Mouse (Mus musculus): ENCODE results near the gene Hdac4.
A peak's percentile ranks its signal among the peaks of the same experiment; 100 is the strongest.

Hdac4 gene

DNA sequence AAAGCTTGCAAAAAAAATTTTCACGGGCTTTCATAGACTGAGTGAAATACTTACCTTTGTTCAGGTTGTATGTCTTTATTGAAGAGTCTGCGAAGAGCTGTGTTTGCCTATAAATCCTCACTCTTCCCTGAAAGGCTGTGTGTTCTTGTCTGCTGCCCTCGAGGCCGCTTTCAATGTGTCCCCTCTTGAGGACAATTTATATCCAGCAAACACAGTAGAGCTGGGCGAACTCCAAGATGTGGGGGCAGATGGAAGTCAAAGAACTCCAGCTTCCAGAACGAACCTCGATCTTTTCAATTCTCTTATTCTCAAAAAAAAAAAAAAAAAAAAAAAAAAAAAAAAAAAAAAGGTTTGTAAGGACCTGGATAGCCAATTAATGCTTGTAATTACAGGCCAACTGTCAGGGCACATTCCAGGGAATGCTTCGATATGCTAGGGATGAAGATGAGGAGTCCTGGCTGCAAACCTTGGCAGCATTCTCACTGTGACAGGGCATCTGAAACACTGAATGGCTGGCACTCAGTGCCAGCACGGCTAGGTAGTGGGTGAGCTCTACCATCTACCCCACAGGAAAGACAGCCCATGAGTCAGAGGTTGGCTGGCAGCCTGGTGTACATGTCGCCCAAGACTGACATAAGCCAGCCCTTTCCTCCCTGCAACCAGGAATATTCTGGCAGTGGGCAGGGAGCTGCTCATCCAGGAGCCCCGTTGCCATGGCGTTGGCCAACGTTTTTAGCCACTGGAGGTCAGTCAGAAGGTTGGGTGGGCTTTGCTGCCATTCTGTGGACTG, at the start of gene Hdac4:
TSS of gene Hdac4 (minus strand) at position 340 of the 790 bp plus-strand sequence.
- peak; percentile 74 for DNase-seq (ENCODE audit: low read depth)

DNA sequence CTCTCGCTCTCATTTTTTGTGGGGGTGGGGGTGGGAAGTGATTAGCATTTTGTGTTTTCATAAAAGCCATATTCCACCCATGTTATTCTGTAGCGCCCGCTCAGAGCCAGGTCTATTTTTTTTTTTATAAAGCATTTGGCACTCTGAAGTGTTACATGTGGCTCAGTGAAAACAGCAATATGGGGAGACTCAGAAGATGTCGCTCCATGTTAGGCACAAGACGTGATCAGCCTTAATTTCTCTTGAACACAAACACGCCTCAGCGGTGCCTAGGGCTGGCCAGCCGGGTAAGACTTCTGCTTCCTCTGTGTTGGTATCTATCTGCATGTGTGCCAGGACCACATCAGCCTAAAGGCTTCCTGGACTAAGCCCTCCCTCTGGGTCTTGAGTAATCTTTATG, 48.0 kb upstream of the Hdac4 start:
- no peak for DNase-seq (ENCODE audit: low read depth)

DNA sequence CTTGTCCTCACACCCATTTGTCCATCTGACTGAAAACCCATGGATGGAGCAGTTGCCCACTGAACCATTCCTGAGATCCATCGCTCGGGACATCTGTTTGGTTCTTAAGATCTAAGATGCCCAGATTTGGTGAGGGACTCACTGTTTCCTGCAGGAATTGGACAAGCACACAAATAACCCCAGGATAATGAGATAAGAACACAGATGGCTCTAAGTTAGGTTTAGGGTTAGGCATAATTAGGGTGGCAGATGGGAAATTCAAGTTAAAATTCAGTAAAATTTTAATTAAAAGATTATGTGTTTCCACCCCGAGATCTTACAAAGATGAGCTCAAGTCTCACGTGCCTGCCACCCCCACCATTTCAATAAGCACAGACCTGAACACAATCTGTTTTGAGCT, 44.6 kb upstream of the Hdac4 start:
- DNase-seq (ENCODE audit: low read depth): no peak

DNA sequence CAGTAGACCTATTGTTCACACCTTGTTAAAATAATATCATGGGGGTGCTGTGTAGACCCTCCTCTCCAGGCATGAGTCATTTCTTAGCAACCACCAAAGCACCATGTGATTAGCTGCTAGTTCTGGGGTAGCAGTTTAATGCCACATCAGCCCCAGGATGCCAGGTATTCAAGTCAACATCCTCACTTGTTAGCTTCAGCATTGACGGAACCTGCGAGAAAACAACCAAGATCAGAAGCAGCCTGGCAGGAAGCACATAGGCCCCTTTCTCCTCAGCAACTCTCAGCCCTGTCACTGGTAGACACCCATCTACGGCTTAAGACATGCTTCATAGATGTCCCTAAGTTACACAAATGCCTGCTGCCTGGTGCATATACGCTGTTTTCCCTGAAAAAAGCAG, 40.1 kb upstream of the Hdac4 start:
- no peak for DNase-seq (ENCODE audit: low read depth)

DNA sequence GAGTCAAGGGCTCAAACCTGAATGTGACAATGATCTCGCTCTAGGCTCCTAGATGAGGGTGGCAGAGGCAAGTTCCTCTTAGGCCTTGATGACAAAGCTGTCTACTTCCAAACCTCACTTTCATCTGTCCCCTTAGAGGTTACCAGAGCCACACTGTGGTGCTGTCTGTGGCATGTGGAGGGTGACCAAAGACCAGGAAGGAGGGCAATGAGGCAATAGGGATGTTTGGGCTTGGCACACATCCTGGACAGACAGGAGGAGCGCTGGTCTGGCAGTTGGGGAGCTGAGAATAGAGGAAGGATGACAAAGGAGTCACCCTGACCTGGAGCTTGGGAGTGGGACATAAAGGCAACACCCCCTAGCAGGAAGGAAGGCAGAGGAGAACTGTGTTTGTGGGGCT, 29.8 kb upstream of the Hdac4 start:
- DNase-seq (ENCODE audit: low read depth): no peak

DNA sequence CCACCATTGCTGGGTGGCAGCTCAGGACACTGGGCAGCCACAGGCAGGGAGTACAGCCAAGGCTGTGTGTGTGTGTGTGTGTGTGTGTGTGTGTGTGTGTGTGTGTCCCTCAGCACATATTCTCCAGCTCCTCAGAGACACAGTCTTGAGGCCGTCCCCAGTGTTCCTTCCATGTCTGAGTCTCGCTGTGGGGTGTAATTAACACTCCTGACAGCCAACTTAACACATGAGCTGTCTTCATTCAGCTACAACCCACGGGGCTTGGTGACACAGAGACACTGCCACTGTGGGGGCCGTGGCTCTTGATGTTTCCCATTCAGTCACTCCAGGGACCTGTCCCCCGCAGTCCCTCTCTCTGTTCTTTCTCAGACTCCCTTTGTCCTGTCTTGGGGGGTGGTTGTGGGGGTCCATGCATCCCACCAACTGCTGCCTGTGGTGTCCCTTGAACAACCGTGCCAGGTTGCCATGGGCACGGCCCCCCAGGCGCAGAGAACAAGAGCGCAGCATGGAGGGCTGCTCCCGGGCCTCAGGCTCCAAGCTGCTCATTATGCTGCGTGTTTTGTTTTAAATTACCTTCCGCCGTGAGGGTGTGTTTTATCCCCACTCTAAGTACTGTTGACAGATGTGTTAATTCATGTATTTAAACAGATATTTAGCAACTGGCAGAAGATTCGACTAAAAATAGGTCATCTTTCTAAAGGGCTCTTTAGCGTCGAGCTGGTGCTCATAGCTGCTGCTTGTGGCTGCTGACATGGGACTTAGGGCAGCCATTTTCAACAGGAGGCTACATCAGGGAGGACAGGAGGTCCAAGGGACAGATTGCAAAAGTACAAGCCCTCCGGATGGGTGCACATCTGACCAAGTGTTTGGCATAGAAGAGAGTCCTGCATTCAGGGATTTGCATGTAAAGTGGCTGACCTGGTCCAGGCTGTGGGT, 28.7 kb upstream of the Hdac4 start:
- DNase-seq (ENCODE audit: low read depth): no peak

DNA sequence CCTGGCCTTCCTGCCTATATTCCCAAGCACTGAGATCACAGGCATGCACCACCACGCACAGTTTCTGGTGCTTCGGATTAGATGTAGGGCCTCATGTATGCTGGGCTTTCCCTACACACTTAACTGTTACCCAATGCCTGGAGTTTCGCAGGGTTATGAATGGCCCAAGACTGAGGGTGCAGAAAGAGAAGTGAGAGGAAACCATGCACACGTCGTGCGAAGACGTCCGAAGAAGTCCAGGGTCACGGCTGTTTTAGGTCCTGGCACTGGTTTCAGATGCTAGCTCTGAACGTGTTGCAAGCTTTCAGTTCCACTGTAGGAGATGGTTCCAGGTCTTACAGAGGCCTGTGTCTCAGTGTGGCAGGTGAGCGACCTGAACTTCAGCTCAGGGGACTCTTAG, 21.2 kb upstream of the Hdac4 start:
- no peak for DNase-seq (ENCODE audit: low read depth)

DNA sequence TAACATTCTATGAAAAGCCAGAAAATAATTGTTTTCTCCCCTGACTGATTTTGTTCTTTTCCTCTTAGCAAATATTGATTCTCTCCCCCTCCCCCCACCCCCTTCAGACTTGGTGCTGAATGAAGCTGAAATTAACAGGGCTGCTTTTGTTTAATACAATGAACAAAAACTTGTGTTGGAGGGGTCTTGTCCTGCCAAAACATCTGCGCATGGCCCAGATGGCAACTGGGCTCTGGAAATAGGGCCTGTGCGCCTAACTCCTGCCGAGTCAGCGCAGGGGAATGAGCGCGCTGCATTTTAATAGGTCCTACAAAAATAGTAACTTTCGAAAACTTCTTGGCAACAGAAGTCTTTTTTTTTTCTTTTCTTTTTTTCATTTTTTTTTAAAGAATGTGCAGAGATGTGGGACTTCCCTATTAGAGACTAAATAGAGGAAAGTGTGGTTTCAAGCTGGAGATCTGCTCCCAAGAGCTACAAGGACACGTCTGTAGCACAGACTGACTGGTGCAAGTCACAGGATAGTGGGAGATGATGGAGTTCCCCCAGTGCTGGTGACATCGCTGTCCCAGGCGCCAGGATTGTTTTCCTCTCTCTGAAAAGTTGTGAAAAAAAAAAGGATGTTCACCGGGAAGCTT, 20.6 kb upstream of the Hdac4 start:
- DNase-seq (ENCODE audit: low read depth): peak; percentile 71

DNA sequence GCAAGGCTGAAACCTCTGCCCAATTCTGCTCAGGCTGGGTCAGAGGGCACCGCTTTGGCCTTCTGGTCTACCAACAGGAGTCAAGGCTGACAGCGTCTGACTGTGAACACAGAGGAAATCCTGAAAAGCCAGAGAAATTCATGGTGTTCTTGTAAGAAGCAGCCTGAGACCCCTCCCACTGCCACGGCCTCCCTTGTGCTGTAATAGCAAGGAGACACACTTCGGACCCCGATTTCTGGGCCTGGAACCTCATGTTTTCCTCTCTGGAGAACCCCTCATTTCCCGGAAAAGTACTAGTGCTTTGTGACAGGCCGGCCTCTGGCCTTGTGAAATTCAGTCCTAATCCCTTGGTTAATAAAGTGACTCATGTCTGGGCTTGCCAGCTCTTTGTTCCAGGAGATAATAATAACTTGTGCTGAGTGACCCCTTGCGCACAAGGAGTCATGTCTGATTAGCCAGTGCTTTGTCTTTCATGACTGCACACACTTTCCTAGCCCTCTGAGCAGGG, 19.7 kb upstream of the Hdac4 start:
- DNase-seq (ENCODE audit: low read depth): peak; percentile 53

DNA sequence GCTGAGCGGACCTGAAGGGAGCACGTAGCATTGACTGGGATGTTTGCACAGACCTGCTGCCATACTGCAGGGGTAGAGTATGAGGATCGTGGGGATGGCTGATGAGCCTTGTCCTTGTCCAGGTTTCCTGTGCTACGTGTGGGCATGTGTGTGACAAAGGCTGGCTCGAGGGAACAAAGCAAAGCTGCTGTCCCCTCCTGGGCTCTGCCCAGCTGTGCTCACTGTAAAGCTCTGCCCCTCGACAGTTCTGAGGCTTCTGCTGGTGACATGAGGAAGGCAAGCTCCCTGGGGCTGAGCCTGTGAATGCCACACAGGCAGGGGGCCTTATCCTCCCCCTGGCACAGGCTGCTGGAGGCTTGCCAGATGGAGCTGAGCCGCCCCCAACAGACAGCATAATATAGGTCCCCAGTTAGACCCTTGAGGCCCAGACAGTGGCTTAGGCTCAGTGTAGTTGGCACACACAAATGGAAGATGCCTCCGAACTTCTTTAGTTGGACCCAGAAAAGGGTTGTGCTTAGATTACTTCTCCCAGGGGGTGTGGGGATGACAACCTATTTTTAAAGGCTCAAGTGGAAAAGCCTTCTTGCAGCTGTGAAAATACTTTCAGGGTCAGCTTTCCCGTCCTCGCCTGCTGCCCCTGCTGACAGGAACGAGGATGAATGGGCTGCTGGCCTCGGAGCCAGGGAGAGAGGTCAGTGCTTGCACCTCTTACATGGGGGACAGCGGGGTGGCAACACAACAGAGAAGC, 16.7 kb upstream of the Hdac4 start:
- no peak for DNase-seq (ENCODE audit: low read depth)

DNA sequence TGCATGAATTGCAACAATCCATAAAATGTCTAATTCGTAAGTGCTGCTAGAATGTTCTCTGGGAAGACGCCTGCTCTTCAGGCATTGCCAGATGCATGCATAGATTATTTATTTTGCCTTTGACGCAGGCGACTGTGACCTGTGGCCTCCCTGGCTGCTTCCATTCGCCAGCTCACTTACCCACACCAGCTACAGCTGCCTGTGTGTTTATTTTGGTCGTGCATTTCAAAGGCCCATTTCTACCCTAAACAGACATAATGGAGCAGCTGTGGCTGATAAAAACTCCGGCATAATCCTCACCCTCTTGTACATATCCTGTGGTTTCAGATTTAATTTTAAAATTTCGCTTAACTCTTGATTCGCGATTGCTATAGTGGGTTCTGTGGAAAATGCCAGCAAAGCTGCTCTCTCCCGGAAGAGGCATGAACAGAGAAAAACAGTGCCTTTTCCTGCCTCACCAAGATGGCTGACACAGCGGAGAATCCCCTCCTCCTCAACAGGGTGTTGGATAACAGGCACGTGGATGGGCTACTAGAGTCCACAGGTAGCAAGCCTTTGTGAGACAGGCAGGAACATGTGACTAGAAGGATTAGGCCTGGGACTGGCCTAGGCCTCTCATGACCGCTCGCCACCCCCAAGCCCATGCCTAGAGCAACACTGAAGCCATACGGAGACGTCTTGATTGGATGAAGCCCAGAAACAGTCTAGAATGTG, 7.3 kb upstream of the Hdac4 start:
- DNase-seq (ENCODE audit: low read depth): no peak

DNA sequence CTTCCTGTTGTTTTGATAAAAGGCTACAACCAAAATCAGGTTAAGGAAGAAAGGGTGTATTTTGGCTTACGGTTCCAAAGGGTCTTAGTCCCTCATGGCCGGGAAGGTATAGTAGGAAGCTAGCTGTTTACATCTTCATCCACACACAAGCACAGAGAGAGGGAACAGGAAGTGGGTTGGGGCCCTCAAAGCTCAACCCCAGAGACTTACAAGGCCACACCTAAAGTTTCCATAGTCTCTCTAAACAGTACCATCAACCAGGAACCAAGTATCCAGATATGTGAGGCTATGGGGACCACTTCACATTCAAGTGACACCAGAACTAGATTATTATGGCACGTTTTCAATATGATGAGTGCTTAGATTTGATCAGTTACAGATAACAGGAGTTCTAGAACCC, 5.0 kb downstream of the Hdac4 start:
- DNase-seq (ENCODE audit: low read depth): no peak

DNA sequence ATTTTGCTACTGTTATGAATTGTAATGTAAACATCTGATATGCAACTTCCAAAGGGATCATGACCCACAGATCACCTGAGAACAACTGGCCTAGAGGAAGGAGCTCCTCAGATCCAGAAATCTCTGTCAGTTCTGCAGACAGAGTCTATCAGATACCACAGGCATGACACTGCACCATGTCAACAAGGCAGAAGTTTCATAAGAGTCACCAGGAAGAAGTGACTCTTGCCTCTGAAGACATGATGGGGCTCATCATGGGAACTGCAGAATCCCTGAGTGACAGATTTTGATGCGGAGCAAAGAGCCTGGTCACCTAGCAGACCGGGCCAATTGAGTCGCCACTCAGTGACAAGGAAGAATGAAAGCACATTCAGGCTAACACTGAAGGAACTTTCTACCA, 8.4 kb downstream of the Hdac4 start:
- DNase-seq (ENCODE audit: low read depth): no peak

DNA sequence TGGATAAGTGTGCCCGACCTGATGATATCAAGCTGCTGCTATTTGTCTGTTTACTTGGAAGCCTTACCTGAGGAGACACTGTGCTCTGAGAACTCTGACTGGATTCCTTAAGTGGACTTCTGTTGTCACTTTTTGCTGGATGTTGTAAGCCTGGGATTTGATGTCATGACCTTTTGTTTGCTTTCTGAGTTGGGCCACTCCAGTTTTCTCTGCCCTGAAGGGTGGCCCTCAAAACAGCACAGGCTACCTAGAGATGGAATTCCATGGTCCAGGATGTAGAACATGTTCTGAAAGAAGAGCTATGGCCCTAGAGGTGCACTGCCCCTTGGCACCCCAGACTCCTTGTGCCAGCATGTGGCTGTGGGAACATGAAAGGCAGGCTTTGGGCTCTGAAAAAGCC, 10.9 kb downstream of the Hdac4 start:
- DNase-seq (ENCODE audit: low read depth): no peak

DNA sequence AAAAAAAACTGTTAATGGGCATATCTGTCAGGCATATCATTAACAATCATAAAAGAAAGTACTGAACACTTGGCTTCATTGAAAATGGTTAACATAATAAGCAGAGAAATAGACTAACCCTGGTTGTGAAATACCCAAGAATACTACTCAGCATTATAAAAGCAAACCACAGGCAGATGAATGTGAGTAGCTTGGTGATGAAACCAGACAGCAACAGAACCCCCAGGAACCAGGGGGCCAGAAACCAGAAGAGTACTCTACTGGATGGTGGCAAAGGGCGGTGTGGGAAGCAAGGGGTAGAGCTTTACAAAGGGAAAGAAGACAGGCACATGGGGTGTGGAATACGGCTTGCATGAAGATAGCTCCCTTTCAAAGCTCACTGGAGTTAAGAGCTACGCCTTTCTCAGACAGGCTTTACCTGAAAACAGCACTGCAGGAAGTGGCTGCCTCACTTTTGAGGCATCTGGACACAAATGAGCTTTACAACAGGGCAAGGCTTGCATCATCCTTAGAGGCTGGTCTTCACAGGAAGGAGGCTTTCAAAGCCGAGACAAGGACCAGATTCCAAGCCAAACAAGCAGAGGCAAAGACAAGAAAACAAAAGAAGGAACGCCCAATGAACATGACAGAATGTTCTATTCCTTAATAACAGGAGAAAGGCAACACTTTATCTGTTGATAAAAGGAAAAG, 12.3 kb downstream of the Hdac4 start:
- no peak for DNase-seq (ENCODE audit: low read depth)

DNA sequence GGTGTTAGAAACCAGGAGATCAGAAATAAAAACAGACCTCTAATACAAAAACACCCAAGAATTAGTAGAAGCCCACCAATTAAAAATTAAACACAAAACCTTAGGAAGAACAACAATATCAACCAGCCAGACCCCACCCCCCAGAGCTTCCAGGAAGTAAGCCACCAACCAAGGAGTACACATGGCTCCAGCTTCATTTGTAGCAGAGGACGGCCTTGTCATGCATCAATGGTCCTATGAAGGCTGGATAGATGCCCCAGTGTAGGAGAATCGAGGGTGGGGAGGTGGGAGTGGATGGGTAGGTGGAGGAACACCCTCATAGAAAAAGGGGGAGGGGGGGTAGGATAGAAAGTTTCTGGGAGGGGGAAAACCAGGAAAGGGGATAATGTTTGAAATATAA, 13.5 kb downstream of the Hdac4 start:
- DNase-seq (ENCODE audit: low read depth): no peak

DNA sequence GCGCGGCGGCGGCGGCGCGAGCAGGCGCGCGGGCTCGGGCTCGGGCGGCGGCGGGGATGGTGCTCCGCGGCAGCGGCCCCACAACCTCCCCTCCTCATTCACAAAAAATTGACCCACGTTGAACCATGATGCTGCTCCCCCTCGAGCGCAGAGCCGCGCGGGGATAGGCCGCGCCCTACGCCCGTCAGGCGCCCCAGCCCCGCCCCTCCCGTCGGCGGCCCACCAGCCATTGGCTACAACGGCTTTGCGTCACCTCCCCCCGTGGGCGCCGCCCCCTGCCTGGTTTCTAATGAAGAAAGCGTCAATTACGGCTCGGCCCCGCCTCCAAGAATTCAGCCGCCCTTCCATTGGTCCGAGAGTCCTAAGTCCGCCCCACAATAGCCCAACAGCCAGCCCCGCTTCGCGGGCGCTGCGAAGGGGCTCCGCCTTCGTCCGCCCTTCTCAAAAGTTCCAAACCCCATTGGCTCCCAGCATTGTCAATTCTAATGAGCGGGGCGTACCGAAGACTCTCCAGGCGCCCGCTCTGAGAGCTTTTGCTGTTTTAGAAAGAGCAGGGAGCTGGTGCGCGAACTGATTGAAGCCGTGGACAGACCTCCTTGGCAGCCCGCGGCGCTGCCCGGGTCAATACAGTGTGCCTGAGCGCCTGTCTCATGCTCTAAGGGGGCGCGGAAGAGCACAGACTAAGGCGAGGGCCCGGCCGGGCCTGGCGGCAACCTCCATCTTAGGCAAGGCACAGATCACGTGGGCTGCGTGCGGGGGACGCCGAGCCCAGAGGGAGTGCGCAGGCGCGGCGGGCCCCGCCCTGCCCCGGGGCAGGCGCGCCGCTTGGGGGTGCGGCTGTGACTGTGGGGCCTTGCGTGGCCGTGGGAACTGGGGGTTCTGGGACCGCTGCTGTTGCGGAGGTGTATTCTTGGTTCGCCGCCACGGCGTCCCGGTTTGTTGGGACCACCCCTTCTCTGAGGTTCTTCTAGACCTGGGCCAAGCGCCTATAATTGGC, 15.1 kb downstream of the Hdac4 start:
- DNase-seq (ENCODE audit: low read depth): peak; percentile 98

DNA sequence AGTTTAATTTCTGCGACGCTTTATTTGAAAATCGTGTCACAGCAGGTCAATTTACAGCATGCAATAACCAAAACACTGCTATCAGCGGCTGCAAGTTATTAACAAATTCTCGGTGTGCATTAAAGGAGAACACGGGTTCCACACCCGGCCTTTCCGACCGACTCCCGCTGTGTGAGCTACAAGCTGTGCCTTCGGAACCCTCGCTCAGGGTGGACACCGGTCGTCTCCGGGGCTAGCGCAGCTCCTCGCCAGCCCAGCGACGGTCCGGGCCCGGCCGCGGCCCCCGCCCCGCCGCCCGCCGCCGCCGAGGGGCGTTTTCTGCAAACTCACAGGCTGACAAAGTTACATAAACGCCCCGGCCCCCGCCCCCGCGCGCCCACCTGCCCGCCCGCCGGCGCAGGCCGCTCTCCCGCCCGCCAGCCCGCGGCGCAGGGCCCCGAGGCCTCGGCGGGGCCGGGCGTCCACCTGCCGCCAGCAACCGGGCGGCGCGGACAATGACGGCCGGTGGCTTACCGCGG, 16.0 kb downstream of the Hdac4 start:
- no peak for DNase-seq (ENCODE audit: low read depth)

DNA sequence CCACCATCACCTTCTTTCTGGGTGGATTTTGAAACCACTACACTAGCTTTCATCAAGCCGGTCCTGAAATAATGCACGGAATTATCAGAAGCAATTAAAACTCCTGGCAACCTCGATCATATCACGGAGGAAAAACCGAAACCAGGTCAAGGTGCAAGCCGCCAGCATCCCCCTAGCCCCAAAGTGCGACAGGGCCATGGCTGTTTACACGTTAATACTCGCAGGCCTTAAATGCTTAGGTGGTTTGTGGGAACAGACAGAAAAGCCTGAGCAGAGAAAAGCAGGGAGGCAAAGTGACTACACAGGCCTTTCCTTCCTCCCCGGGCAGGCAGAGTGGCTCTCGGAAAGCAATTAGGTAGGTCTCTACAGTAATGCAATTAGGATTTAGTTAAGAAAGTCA, 16.4 kb downstream of the Hdac4 start:
- DNase-seq (ENCODE audit: low read depth): no peak
